ENCODE assay signal across 15 mouse cellular contexts in the genomic region with DNA sequence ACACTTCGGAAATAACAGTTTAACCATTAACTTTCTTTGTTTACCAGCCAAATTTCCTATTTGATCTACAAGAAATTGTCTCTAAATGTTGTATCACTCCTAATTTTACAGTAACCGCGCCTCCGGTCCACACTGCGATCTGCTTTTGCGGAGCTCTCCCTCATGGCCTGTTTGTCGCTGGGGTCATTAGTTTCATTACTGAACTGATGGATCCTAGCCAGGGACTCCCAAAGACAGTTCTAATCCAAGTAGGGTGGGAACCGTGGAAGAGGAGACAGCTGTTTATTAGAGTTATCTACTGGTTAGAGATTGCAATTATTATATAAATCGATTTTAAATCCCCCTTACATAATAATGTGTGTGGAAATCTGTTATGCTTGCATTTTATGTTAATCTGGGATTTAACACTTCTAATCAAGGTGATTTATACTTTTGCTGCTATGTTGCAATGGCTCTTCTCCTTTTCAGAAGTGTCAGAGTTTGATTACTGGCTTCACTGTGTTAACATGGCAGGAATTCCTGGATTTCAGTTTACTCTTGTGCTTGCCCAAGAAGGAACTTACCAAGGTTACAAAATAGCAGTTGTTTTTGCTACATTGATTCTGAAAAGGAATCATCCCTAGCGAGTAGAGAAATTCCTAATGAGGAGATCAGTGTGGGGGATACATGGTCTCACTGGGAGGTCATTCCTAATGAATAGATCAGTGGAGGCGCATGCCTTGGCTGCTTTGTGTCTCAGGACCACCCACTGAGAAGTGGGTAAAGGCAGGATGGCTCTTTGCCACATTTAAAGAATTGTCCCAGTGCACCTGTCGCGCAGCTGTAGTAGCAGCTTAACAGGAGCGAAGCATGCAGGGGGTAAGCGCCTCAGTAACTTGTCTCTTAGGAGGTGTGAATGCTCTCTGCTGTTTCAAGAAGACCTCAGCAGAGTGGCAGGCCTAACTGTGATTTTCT. TPM values are rescaled to one million over a fixed set of nuclear protein-coding genes. Genes with fewer than 3 reads are reported as not detected.
DNase-seq lines count a peak whose midpoint lies in the region; ATAC-seq and TF ChIP-seq lines count a peak whose summit lies in the region.
"Had no signal": no experiment of that assay in that cellular context is flagged by ENCODE, and none has a peak within 500 bp of the region (broad histone marks: within the 10 kb centered on the region; RNA-seq: fewer than 3 reads in every experiment).

No protein-coding gene starts in this region.

- H3K36me3 ChIP-seq in forebrain, embryonic 10.5 days (replicated peaks): no peaks in the 10 kb centered on the region
- H3K36me3 ChIP-seq in forebrain, postnatal 0 days (ENCODE audit: insufficient read depth): no peaks in the 10 kb centered on the region
- H3K36me3 ChIP-seq in hindbrain, embryonic 11.5 days (ENCODE audit: control insufficient read depth, insufficient read depth, low read length): no peaks in the 10 kb centered on the region
- no peaks in the 10 kb centered on the region for H3K36me3 ChIP-seq in neural tube, embryonic 12.5 days
- H3K36me3 ChIP-seq: stomach, embryonic 15.5 days had no signal

- peaks cover 41% of the 10 kb centered on the region for H3K27me3 ChIP-seq in forebrain, embryonic 10.5 days (ENCODE audit: poor library complexity, severe bottlenecking)
- H3K27me3 ChIP-seq in forebrain, postnatal 0 days (ENCODE audit: insufficient read depth, low read length): no peaks in the 10 kb centered on the region
- H3K27me3 ChIP-seq in hindbrain, embryonic 11.5 days (ENCODE audit: control insufficient read depth, insufficient read depth, low read length): no peaks in the 10 kb centered on the region
- H3K27me3 ChIP-seq in neural tube, embryonic 12.5 days (replicated peaks): no peaks in the 10 kb centered on the region
- H3K27me3 ChIP-seq: stomach, embryonic 15.5 days had no signal

- WGBS in forebrain, embryonic 10.5 days: 24% methylated on average over 15 of the region's 15 CpGs
- WGBS in forebrain, postnatal 0 days: 18% methylated on average over 15 of the region's 15 CpGs
- WGBS in hindbrain, embryonic 11.5 days: 27% methylated on average over 15 of the region's 15 CpGs
- WGBS in neural tube, embryonic 12.5 days: 25% methylated on average over 15 of the region's 15 CpGs

- ATAC-seq in forebrain, postnatal 0 days: no peak; the same call in 1 of the 2 replicates
- peak; percentile 80 for ATAC-seq in hindbrain, embryonic 11.5 days (ENCODE audit: low FRiP score)
- peak; percentile 89 for ATAC-seq in neural tube, embryonic 12.5 days (ENCODE audit: low FRiP score, low read depth)

- no peak overlapping the region for H3K4me3 ChIP-seq in forebrain, embryonic 10.5 days
- H3K4me3 ChIP-seq in forebrain, postnatal 0 days (ENCODE audit: low read depth, low read length): no peak overlapping the region
- no peak overlapping the region for H3K4me3 ChIP-seq in hindbrain, embryonic 11.5 days (ENCODE audit: low read depth, low read length)
- H3K4me3 ChIP-seq in neural tube, embryonic 12.5 days: no peak overlapping the region
- H3K4me3 ChIP-seq: erythroblast, embryonic 14.5 days; stomach, embryonic 15.5 days had no signal

- no peak overlapping the region for H3K4me2 ChIP-seq in forebrain, postnatal 0 days (ENCODE audit: low read depth)
- no peak overlapping the region for H3K4me2 ChIP-seq in hindbrain, embryonic 11.5 days (replicated peaks; ENCODE audit: low read depth, low read length)
- no peak overlapping the region for H3K4me2 ChIP-seq in neural tube, embryonic 12.5 days (replicated peaks)
- H3K4me2 ChIP-seq: lung, embryonic 14.5 days; stomach, embryonic 15.5 days had no signal

- H3K9me3 ChIP-seq in forebrain, embryonic 10.5 days: no peaks in the 10 kb centered on the region; the same call in 1 of the 2 replicates
- H3K9me3 ChIP-seq in forebrain, postnatal 0 days (ENCODE audit: low read length): no peaks in the 10 kb centered on the region
- H3K9me3 ChIP-seq in hindbrain, embryonic 11.5 days (ENCODE audit: control insufficient read depth, low read length): no peaks in the 10 kb centered on the region
- no peaks in the 10 kb centered on the region for H3K9me3 ChIP-seq in neural tube, embryonic 12.5 days
- H3K9me3 ChIP-seq: stomach, embryonic 15.5 days had no signal

- TF ChIP-seq CTCF in forebrain, postnatal 0 days (IDR thresholded peaks at IDR 0.05; ENCODE audit: low read depth): no peak

- DNase-seq in forebrain, embryonic 10.5 days (ENCODE audit: extremely low spot score, low spot score): peak; percentile 60
- DNase-seq in forebrain, postnatal 0 days: no peak
- peak; percentile 72 for DNase-seq in embryo, embryonic 10.5 days (ENCODE audit: low spot score)
- peak; percentile 59 for DNase-seq in hindbrain, embryonic 11.5 days (ENCODE audit: low spot score)
- no peak for DNase-seq in gastrocnemius, adult 18-20 months (ENCODE audit: low spot score)
- no peak for DNase-seq in heart, postnatal 14 days
- no peak for DNase-seq in right cerebral cortex, postnatal 4 days
- DNase-seq: adrenal gland, postnatal 36 days; cerebellum, adult 8-10 months; kidney, postnatal 36 days; lung, embryonic 14.5 days had no signal

- H3K27ac ChIP-seq in forebrain, embryonic 10.5 days: peak overlapping the region; percentile 51; the same call in 1 of the 2 replicates
- no peak overlapping the region for H3K27ac ChIP-seq in forebrain, postnatal 0 days (ENCODE audit: low read depth, low read length)
- no peak overlapping the region for H3K27ac ChIP-seq in hindbrain, embryonic 11.5 days (ENCODE audit: low read depth, low read length)
- H3K27ac ChIP-seq in neural tube, embryonic 12.5 days: no peak overlapping the region
- H3K27ac ChIP-seq: stomach, embryonic 15.5 days had no signal

- H3K9ac ChIP-seq in forebrain, postnatal 0 days: no peak overlapping the region
- no peak overlapping the region for H3K9ac ChIP-seq in hindbrain, embryonic 11.5 days (ENCODE audit: low read depth, low read length)
- no peak overlapping the region for H3K9ac ChIP-seq in neural tube, embryonic 12.5 days
- H3K9ac ChIP-seq: lung, embryonic 14.5 days; stomach, embryonic 15.5 days had no signal

- intact Hi-C loops in heart, postnatal 14 days (cut with DNase I): no loop called here

- H3K4me1 ChIP-seq in forebrain, embryonic 10.5 days: peaks cover 29% of the 10 kb centered on the region
- no peaks in the 10 kb centered on the region for H3K4me1 ChIP-seq in forebrain, postnatal 0 days (ENCODE audit: insufficient read depth)
- H3K4me1 ChIP-seq in hindbrain, embryonic 11.5 days (replicated peaks; ENCODE audit: control insufficient read depth, insufficient read depth, low read length): peaks cover 4% of the 10 kb centered on the region; the same call in 1 of the 2 replicates
- H3K4me1 ChIP-seq in neural tube, embryonic 12.5 days: peaks cover 5% of the 10 kb centered on the region; the same call in 1 of the 2 replicates
- H3K4me1 ChIP-seq: stomach, embryonic 15.5 days had no signal

RNA-seq across cellular contexts. Expression of gene Kif21a, which starts 28.0 kb away (rescaled TPM):
- 26.7 and 26.8 TPM in 2 replicates for polyA plus RNA-seq in forebrain, embryonic 10.5 days (2016; fragmentation: Nextera tagmentation; extraction: Ambion mirVana)
- 44.8 and 56.8 TPM in 2 replicates for total RNA-seq in forebrain, postnatal 0 days (2014; rRNA removed)
- polyA plus RNA-seq in forebrain, postnatal 0 days (2015; fragmentation: Nextera tagmentation; extraction: Ambion mirVana): 15.8 and 24.5 TPM in 2 replicates
- polyA plus RNA-seq in hindbrain, embryonic 11.5 days (2014; fragmentation: Nextera tagmentation; extraction: Ambion mirVana): 51.6 and 56.3 TPM in 2 replicates
- polyA plus RNA-seq in neural tube, embryonic 12.5 days (2016; fragmentation: Nextera tagmentation; extraction: Ambion mirVana): 37.0 and 37.4 TPM in 2 replicates
- 10 to 100 TPM; 17.7 to 24.7 TPM for total RNA-seq in gastrocnemius, adult 18-20 months (2021)
- 10 to 100 TPM; 10.1 to 11.7 TPM for total RNA-seq in heart, postnatal 14 days (2021)
- total RNA-seq: monocyte, adult 5-6 weeks had no signal

Comparison
In these comparisons a context has a peak if more than half of its experiments do, and no peak if none do; other contexts are left out.
1. DNase-seq: peak in forebrain, embryonic 10.5 days (single experiment), embryo, embryonic 10.5 days (single experiment) and hindbrain, embryonic 11.5 days (single experiment); none in forebrain, postnatal 0 days (single experiment), gastrocnemius, adult 18-20 months (single experiment), heart, postnatal 14 days (0 of 2) and right cerebral cortex, postnatal 4 days (single experiment).